Mouse (Mus musculus) stomach, embryonic 15.5 days (tissue): ENCODE measurements around the gene Tenm3. TPM values are rescaled to one million over a fixed set of nuclear protein-coding genes. Genes with fewer than 3 reads are reported as not detected.

Experiments used
- ATAC-seq: fragments of 200-750 bp; cut with Nextera tagmentation; 2 replicates; pipeline ENCODE4 v1.8.0; 2017; ENCODE audit warnings: low read depth, moderate number of reproducible peaks, moderate TSS enrichment; ENCODE audit not compliant: insufficient read depth, low FRiP score
- H3K27ac ChIP-seq: fragments of 300-500 bp; sonication (generic); 2 replicates; pipeline ENCODE4 v1.5.1; 2015; ENCODE audit warnings: mild to moderate bottlenecking, inconsistent platforms
- H3K27me3 ChIP-seq: fragments of 300-500 bp; sonication (generic); replicated peaks from 2 replicates; pipeline ENCODE4 v1.6.1; 2015; ENCODE audit warnings: inconsistent platforms
- H3K36me3 ChIP-seq: fragments of 300-500 bp; sonication (generic); 2 replicates; pipeline ENCODE4 v1.6.1; 2015; ENCODE audit warnings: inconsistent platforms
- H3K4me1 ChIP-seq: fragments of 300-500 bp; sonication (generic); 2 replicates; pipeline ENCODE4 v1.6.1; 2015; ENCODE audit warnings: inconsistent platforms
- H3K4me2 ChIP-seq: fragments of 300-500 bp; sonication (generic); 2 replicates; pipeline ENCODE4 v1.6.1; 2015; ENCODE audit warnings: mild to moderate bottlenecking, inconsistent platforms
- H3K4me3 ChIP-seq: fragments of 300-500 bp; sonication (generic); replicated peaks from 2 replicates; pipeline ENCODE4 v1.5.1; 2015; ENCODE audit warnings: inconsistent platforms
- H3K9ac ChIP-seq: fragments of 300-500 bp; sonication (generic); 2 replicates; pipeline ENCODE4 v1.6.1; 2015; ENCODE audit warnings: inconsistent platforms
- H3K9me3 ChIP-seq: fragments of 300-500 bp; sonication (generic); 2 replicates; pipeline ENCODE4 v1.6.1; 2016; ENCODE audit warnings: inconsistent platforms
- WGBS: fragments of 180-500 bp; shearing (Covaris S2); methylation state at CpG from one replicate; pipeline ENCODE4 v1.1.7; 2015; 5-methylcytosine and 5-hydroxymethylcytosine counted together
- polyA plus RNA-seq: library from polyadenylated mRNA; unstranded; fragments of >200 nt; fragmentation: Nextera tagmentation; extraction: Ambion mirVana; gene quantifications from 2 replicates; pipeline ENCODE4 v1.2.1, GENCODE M21; 2015

Gene Tenm3
- 14.6 and 16.0 TPM in 2 replicates for polyA plus RNA-seq

GRCm38 (mm10) chr8:48843931-48844285 lies at the start of gene Tenm3:
Gene Tenm3, minus strand, starts transcription at chr8:48843951.
- peaks cover 11% of the 10 kb centered on the region; the same call in 1 of the 2 replicates for H3K4me1 ChIP-seq
- 0 out of 2 replicates have a peak, but pooled peaks cover 6% of the 10 kb centered on the region for H3K27me3 ChIP-seq
- peak within 1 kb of the TSS; percentile 50 for H3K9ac ChIP-seq
- ATAC-seq, result no peak
- peak within 1 kb of the TSS; percentile 78 for H3K4me3 ChIP-seq
- H3K27ac ChIP-seq, result peak within 1 kb of the TSS; percentile 72
- under 1% methylated on average over 19 of the region's 19 CpGs for WGBS
- no peaks in the 10 kb centered on the region for H3K36me3 ChIP-seq
- peak within 1 kb of the TSS; percentile 88 for H3K4me2 ChIP-seq
- no peaks in the 10 kb centered on the region for H3K9me3 ChIP-seq

GRCm38 (mm10) chr8:48890216-48890765 lies 46.5 kb upstream of the Tenm3 start:
- Histone ChIP-seq H3K4me1 (no peaks in the 10 kb centered on the region), H3K27ac (no peak overlapping the region), H3K27me3 (no peaks in the 10 kb centered on the region), H3K4me3 (no peak overlapping the region), H3K9me3 (no peaks in the 10 kb centered on the region), H3K4me2 (no peak overlapping the region), H3K36me3 (no peaks in the 10 kb centered on the region), H3K9ac (no peak overlapping the region)
- no peak for ATAC-seq
- 40% methylated on average over 7 of the region's 7 CpGs for WGBS

- H3K27me3 ChIP-seq, result no peaks in the 10 kb centered on the region
- H3K9me3 ChIP-seq, result no peaks in the 10 kb centered on the region
- H3K4me3 ChIP-seq, result no peak overlapping the region
- no peaks in the 10 kb centered on the region for H3K36me3 ChIP-seq
- no peak for ATAC-seq
- H3K4me1 ChIP-seq, result no peaks in the 10 kb centered on the region
- 73% methylated on average over 4 of the region's 4 CpGs for WGBS
- H3K4me2 ChIP-seq, result no peak overlapping the region
- no peak overlapping the region for H3K9ac ChIP-seq
- no peak overlapping the region for H3K27ac ChIP-seq
Measured at GRCm38 (mm10) chr8:48884270-48884669, 40.5 kb upstream of the Tenm3 start.

GRCm38 (mm10) chr8:48880585-48880984 lies 36.8 kb upstream of the Tenm3 start:
- Histone ChIP-seq H3K4me2 (no peak overlapping the region), H3K4me3 (no peak overlapping the region), H3K36me3 (no peaks in the 10 kb centered on the region), H3K27me3 (no peaks in the 10 kb centered on the region), H3K27ac (no peak overlapping the region), H3K9me3 (no peaks in the 10 kb centered on the region), H3K9ac (no peak overlapping the region), H3K4me1 (no peaks in the 10 kb centered on the region)
- ATAC-seq, result no peak
- 92% methylated on average over 5 of the region's 5 CpGs for WGBS

- Histone ChIP-seq H3K9me3 (no peaks in the 10 kb centered on the region), H3K27ac (no peak overlapping the region), H3K4me3 (no peak overlapping the region), H3K36me3 (no peaks in the 10 kb centered on the region), H3K9ac (no peak overlapping the region), H3K4me2 (no peak overlapping the region), H3K27me3 (no peaks in the 10 kb centered on the region), H3K4me1 (no peaks in the 10 kb centered on the region)
- peak; percentile 75; the same call in 1 of the 2 replicates for ATAC-seq
- WGBS, result 73% methylated on average over 5 of the region's 5 CpGs
Measured at GRCm38 (mm10) chr8:48865972-48866371, 22.2 kb upstream of the Tenm3 start.

- ATAC-seq, result peak; percentile 70
- H3K27ac ChIP-seq, result no peak overlapping the region
- 48% methylated on average over 4 of the region's 4 CpGs for WGBS
Measured at GRCm38 (mm10) chr8:48865485-48865884, 21.7 kb upstream of the Tenm3 start.

GRCm38 (mm10) chr8:48850223-48851010 lies 6.7 kb upstream of the Tenm3 start:
- Histone ChIP-seq H3K4me1 (no peaks in the 10 kb centered on the region; the same call in 1 of the 2 replicates), H3K9ac (no peak overlapping the region), H3K4me2 (no peak overlapping the region), H3K27ac (no peak overlapping the region), H3K36me3 (no peaks in the 10 kb centered on the region), H3K27me3 (0 out of 2 replicates have a peak, but pooled peaks cover 1% of the 10 kb centered on the region), H3K4me3 (no peak overlapping the region), H3K9me3 (no peaks in the 10 kb centered on the region)
- ATAC-seq, result no peak
- 68% methylated on average over 8 of the region's 8 CpGs for WGBS

More at GRCm38 (mm10) chr8:48865485-48865884, 21.7 kb upstream of the Tenm3 start:
- no peaks in the 10 kb centered on the region for H3K27me3 ChIP-seq
- no peaks in the 10 kb centered on the region for H3K9me3 ChIP-seq
- no peaks in the 10 kb centered on the region for H3K4me1 ChIP-seq
- no peak overlapping the region for H3K9ac ChIP-seq
- no peak overlapping the region for H3K4me3 ChIP-seq
- no peak overlapping the region for H3K4me2 ChIP-seq
- no peaks in the 10 kb centered on the region for H3K36me3 ChIP-seq

GRCm38 (mm10) chr8:48849091-48849616 lies 5.4 kb upstream of the Tenm3 start:
- WGBS, result 68% methylated on average over 6 of the region's 6 CpGs
- Histone ChIP-seq H3K27me3 (0 out of 2 replicates have a peak, but pooled peaks cover 6% of the 10 kb centered on the region), H3K4me1 (peaks cover 9% of the 10 kb centered on the region; the same call in 1 of the 2 replicates), H3K4me2 (no peak overlapping the region), H3K9me3 (no peaks in the 10 kb centered on the region), H3K36me3 (no peaks in the 10 kb centered on the region), H3K9ac (no peak overlapping the region), H3K4me3 (no peak overlapping the region), H3K27ac (no peak overlapping the region)
- no peak for ATAC-seq

- H3K27ac ChIP-seq, result no peak overlapping the region
Measured at GRCm38 (mm10) chr8:48844961-48845360, 1.2 kb upstream of the Tenm3 start.

GRCm38 (mm10) chr8:48844370-48844905 lies 687 bp upstream of the Tenm3 start:
- peak overlapping the region; percentile 78 for H3K4me3 ChIP-seq
- H3K4me2 ChIP-seq, result peak overlapping the region; percentile 88
- H3K27ac ChIP-seq, result no peak overlapping the region
- H3K9ac ChIP-seq, result no peak overlapping the region; the same call in 1 of the 2 replicates
- no peak for ATAC-seq
- H3K27me3 ChIP-seq, result 0 out of 2 replicates have a peak, but pooled peaks cover 6% of the 10 kb centered on the region
- H3K4me1 ChIP-seq, result peaks cover 11% of the 10 kb centered on the region; the same call in 1 of the 2 replicates
- WGBS, result 4% methylated on average over 14 of the region's 14 CpGs
- no peaks in the 10 kb centered on the region for H3K36me3 ChIP-seq
- H3K9me3 ChIP-seq, result no peaks in the 10 kb centered on the region

More at GRCm38 (mm10) chr8:48844961-48845360, 1.2 kb upstream of the Tenm3 start:
- H3K36me3 ChIP-seq, result no peaks in the 10 kb centered on the region
- H3K9ac ChIP-seq, result no peak overlapping the region; the same call in 1 of the 2 replicates
- no peak for ATAC-seq
- no peaks in the 10 kb centered on the region for H3K9me3 ChIP-seq
- H3K4me3 ChIP-seq, result peak overlapping the region; percentile 78
- H3K4me1 ChIP-seq, result peaks cover 11% of the 10 kb centered on the region; the same call in 1 of the 2 replicates
- 13% methylated on average over 12 of the region's 12 CpGs for WGBS
- H3K27me3 ChIP-seq, result 0 out of 2 replicates have a peak, but pooled peaks cover 6% of the 10 kb centered on the region
- H3K4me2 ChIP-seq, result peak overlapping the region; percentile 88

- H3K27ac ChIP-seq, result peak overlapping the region; percentile 72
- H3K9ac ChIP-seq, result peak overlapping the region; percentile 50
- peak overlapping the region; percentile 88 for H3K4me2 ChIP-seq
- H3K4me1 ChIP-seq, result peaks cover 11% of the 10 kb centered on the region; the same call in 1 of the 2 replicates
- WGBS, result under 1% methylated on average over 46 of the region's 93 CpGs
- no peaks in the 10 kb centered on the region for H3K9me3 ChIP-seq
- peak overlapping the region; percentile 78 for H3K4me3 ChIP-seq
- H3K27me3 ChIP-seq, result 0 out of 2 replicates have a peak, but pooled peaks cover 6% of the 10 kb centered on the region
- peak; percentile 63 for ATAC-seq
- no peaks in the 10 kb centered on the region for H3K36me3 ChIP-seq
Measured at GRCm38 (mm10) chr8:48842991-48843930, 490 bp downstream of the Tenm3 start.
